Mouse (Mus musculus): Measurements from ENCODE around the gene Atrnl1. TPM values are rescaled to one million over a fixed set of nuclear protein-coding genes. Genes with fewer than 3 reads are reported as not detected.

The Atrnl1 gene
- polyA plus RNA-seq, 1 experiment from 2014 or later, result 7.8 TPM

GRCm38 (mm10) chr19:57922991-57923390, 312.2 kb downstream of the Atrnl1 start:
- Histone ChIP-seq H3K36me3 (replicated peaks; ENCODE audit: control insufficient read depth, insufficient read depth, low read depth, low read length) (no peaks in the 10 kb centered on the region), H3K27ac (replicated peaks; ENCODE audit: low read depth, low read length) (no peak overlapping the region), H3K27me3 (ENCODE audit: control insufficient read depth, insufficient read depth, low read length) (no peaks in the 10 kb centered on the region), H3K9me3 (replicated peaks; ENCODE audit: control insufficient read depth, low read length) (no peaks in the 10 kb centered on the region), H3K4me1 (ENCODE audit: control insufficient read depth, insufficient read depth, low read length) (no peaks in the 10 kb centered on the region), H3K4me2 (ENCODE audit: low read depth, low read length) (no peak overlapping the region), H3K9ac (replicated peaks; ENCODE audit: low read length) (no peak overlapping the region), H3K4me3 (ENCODE audit: low read depth, low read length) (no peak overlapping the region)
- DNase-seq (ENCODE audit: low spot score) (no peak), ATAC-seq (replicated peaks; ENCODE audit: insufficient number of reproducible peaks, low FRiP score, low TSS enrichment, low read depth) (no peak)
- 82% methylated on average over 5 of the region's 5 CpGs for WGBS

GRCm38 (mm10) chr19:57924856-57925255, 314.0 kb downstream of the Atrnl1 start:
- peak; percentile 45 for DNase-seq (ENCODE audit: low spot score)
- Histone ChIP-seq H3K9ac (replicated peaks; ENCODE audit: low read length) (no peak overlapping the region), H3K36me3 (replicated peaks; ENCODE audit: control insufficient read depth, insufficient read depth, low read depth, low read length) (no peaks in the 10 kb centered on the region), H3K4me1 (ENCODE audit: control insufficient read depth, insufficient read depth, low read length) (no peaks in the 10 kb centered on the region), H3K27me3 (ENCODE audit: control insufficient read depth, insufficient read depth, low read length) (no peaks in the 10 kb centered on the region), H3K9me3 (replicated peaks; ENCODE audit: control insufficient read depth, low read length) (no peaks in the 10 kb centered on the region), H3K4me3 (ENCODE audit: low read depth, low read length) (no peak overlapping the region), H3K27ac (replicated peaks; ENCODE audit: low read depth, low read length) (no peak overlapping the region), H3K4me2 (ENCODE audit: low read depth, low read length) (no peak overlapping the region)
- 53% methylated on average over 8 of the region's 8 CpGs for WGBS
- ATAC-seq (replicated peaks; ENCODE audit: insufficient number of reproducible peaks, low FRiP score, low TSS enrichment, low read depth), result no peak

DNA sequence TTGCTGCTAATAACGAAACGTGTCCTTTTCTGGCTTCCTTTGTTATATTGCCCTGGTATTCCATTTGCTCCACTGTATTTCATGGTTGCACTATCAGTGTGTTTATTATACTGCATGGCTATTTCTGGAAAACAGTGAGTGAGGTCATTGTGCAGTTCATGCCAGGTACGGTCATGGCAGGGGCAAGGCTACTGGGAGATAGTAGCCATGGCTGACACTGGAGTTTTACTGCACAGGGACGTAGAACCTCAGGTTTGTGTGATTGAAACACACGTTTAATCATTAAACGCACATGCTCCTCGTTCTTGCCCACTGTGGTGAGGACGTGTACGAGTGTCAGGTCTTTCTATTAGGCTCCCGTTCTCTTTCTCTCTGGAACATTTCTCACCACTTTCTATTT, 314.8 kb downstream of the Atrnl1 start:
- WGBS, result 85% methylated on average over 10 of the region's 10 CpGs

GRCm38 (mm10) chr19:57926164-57926860, 315.5 kb downstream of the Atrnl1 start:
- no peak overlapping the region for H3K4me3 ChIP-seq (ENCODE audit: low read depth, low read length)
- peak; percentile 17 for DNase-seq (ENCODE audit: low spot score)
- H3K9me3 ChIP-seq (replicated peaks; ENCODE audit: control insufficient read depth, low read length), result no peaks in the 10 kb centered on the region
- H3K36me3 ChIP-seq (replicated peaks; ENCODE audit: control insufficient read depth, insufficient read depth, low read depth, low read length), result no peaks in the 10 kb centered on the region
- H3K27ac ChIP-seq (replicated peaks; ENCODE audit: low read depth, low read length), result no peak overlapping the region
- H3K4me1 ChIP-seq (ENCODE audit: control insufficient read depth, insufficient read depth, low read length), result no peaks in the 10 kb centered on the region
- ATAC-seq (replicated peaks; ENCODE audit: insufficient number of reproducible peaks, low FRiP score, low TSS enrichment, low read depth), result peak; percentile 92
- no peak overlapping the region for H3K9ac ChIP-seq (replicated peaks; ENCODE audit: low read length)
- 87% methylated on average over 5 of the region's 5 CpGs for WGBS
- H3K27me3 ChIP-seq (ENCODE audit: control insufficient read depth, insufficient read depth, low read length), result no peaks in the 10 kb centered on the region
- H3K4me2 ChIP-seq (ENCODE audit: low read depth, low read length), result no peak overlapping the region

More for the DNA sequence above, 314.8 kb downstream of the Atrnl1 start:
- Histone ChIP-seq H3K36me3 (replicated peaks; ENCODE audit: control insufficient read depth, insufficient read depth, low read depth, low read length) (no peaks in the 10 kb centered on the region), H3K27ac (replicated peaks; ENCODE audit: low read depth, low read length) (no peak overlapping the region; the same call in 1 of the 2 replicates), H3K4me2 (ENCODE audit: low read depth, low read length) (no peak overlapping the region), H3K9ac (replicated peaks; ENCODE audit: low read length) (no peak overlapping the region), H3K4me1 (ENCODE audit: control insufficient read depth, insufficient read depth, low read length) (no peaks in the 10 kb centered on the region), H3K4me3 (ENCODE audit: low read depth, low read length) (no peak overlapping the region), H3K9me3 (replicated peaks; ENCODE audit: control insufficient read depth, low read length) (no peaks in the 10 kb centered on the region), H3K27me3 (ENCODE audit: control insufficient read depth, insufficient read depth, low read length) (no peaks in the 10 kb centered on the region)
- DNase-seq (ENCODE audit: low spot score) (no peak), ATAC-seq (replicated peaks; ENCODE audit: insufficient number of reproducible peaks, low FRiP score, low TSS enrichment, low read depth) (no peak)

GRCm38 (mm10) chr19:57926941-57927471, 316.2 kb downstream of the Atrnl1 start:
- Histone ChIP-seq H3K4me1 (ENCODE audit: control insufficient read depth, insufficient read depth, low read length) (no peaks in the 10 kb centered on the region), H3K36me3 (replicated peaks; ENCODE audit: control insufficient read depth, insufficient read depth, low read depth, low read length) (no peaks in the 10 kb centered on the region), H3K4me3 (ENCODE audit: low read depth, low read length) (no peak overlapping the region), H3K9ac (replicated peaks; ENCODE audit: low read length) (no peak overlapping the region), H3K27ac (replicated peaks; ENCODE audit: low read depth, low read length) (no peak overlapping the region), H3K9me3 (replicated peaks; ENCODE audit: control insufficient read depth, low read length) (no peaks in the 10 kb centered on the region), H3K4me2 (ENCODE audit: low read depth, low read length) (no peak overlapping the region), H3K27me3 (ENCODE audit: control insufficient read depth, insufficient read depth, low read length) (no peaks in the 10 kb centered on the region)
- ATAC-seq (replicated peaks; ENCODE audit: insufficient number of reproducible peaks, low FRiP score, low TSS enrichment, low read depth) (no peak), DNase-seq (ENCODE audit: low spot score) (no peak)
- 53% methylated on average over 10 of the region's 10 CpGs for WGBS

DNA sequence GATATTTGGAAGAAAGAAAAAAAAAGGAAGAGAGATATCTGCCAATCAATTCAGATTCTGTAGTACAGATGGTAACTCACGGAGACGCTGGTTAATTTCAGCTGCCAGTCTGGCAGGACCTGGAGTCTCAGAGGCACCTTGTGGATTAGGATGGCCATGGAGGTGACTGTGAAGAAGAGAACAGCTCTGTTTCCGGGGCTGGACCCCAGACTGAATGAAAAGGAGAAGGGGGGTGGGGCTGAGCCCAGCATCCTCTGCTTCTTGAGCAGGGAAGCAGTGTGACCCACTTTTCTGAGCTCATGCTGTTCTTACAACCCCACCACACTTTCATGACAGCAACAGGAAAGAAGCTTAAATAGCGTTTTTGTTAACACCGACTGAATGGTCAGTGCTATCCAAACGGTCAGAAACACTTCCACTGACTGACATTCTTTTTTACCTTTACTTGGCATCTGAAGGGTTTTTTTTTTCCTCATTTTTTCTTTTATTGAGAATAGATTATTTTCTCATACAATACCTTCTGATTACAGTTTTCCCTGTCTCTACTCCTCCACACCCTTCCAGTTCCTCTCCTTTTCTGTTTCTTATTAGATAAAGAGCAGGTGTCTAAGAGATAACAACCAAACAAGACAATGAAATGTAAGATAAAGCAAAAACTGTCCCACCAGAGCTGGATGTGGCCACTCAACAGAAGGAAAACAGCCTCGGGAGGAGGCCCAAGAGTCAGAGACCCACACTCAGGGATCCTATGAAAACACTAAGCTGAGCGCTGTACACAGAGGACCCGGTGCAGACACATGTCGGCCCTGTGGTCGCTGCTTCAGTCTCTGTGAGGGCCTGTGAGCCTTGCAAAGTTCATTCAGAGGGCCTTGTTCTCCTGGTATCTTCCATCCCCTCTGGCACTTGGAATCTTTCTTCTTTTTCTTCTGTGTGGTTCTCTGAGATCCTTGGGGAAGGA, 317.0 kb downstream of the Atrnl1 start:
- H3K4me1 ChIP-seq (ENCODE audit: control insufficient read depth, insufficient read depth, low read length), result no peaks in the 10 kb centered on the region

DNA sequence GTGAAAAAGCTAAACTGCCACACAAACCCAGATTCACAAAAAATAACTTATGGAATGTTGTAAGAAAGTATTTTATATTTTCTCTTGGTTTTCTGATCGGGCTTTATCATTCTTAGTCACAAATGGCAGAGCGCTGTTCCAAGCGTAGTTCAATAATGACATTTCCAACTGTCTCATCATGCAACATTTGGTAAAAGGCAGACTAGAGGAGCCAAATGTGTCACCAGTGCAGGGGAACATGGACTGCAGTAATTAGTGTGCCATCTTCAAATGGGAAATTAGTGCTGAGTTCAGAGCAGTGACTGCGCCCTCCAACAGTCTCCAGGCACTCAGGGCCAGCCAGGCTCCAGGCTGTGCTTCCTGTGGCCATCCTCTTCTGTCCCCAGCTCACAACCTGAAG, 320.8 kb downstream of the Atrnl1 start:
- no peaks in the 10 kb centered on the region for H3K9me3 ChIP-seq (replicated peaks; ENCODE audit: control insufficient read depth, low read length)
- H3K9ac ChIP-seq (replicated peaks; ENCODE audit: low read length), result no peak overlapping the region
- H3K4me3 ChIP-seq (ENCODE audit: low read depth, low read length), result no peak overlapping the region
- H3K4me2 ChIP-seq (ENCODE audit: low read depth, low read length), result no peak overlapping the region
- no peaks in the 10 kb centered on the region for H3K27me3 ChIP-seq (ENCODE audit: control insufficient read depth, insufficient read depth, low read length)
- no peak overlapping the region for H3K27ac ChIP-seq (replicated peaks; ENCODE audit: low read depth, low read length)
- ATAC-seq (replicated peaks; ENCODE audit: insufficient number of reproducible peaks, low FRiP score, low TSS enrichment, low read depth), result no peak
- 95% methylated on average over 4 of the region's 4 CpGs for WGBS
- no peak for DNase-seq (ENCODE audit: low spot score)
- no peaks in the 10 kb centered on the region for H3K4me1 ChIP-seq (ENCODE audit: control insufficient read depth, insufficient read depth, low read length)
- H3K36me3 ChIP-seq (replicated peaks; ENCODE audit: control insufficient read depth, insufficient read depth, low read depth, low read length), result no peaks in the 10 kb centered on the region

More for the DNA sequence above, 317.0 kb downstream of the Atrnl1 start:
- no peak for ATAC-seq (replicated peaks; ENCODE audit: insufficient number of reproducible peaks, low FRiP score, low TSS enrichment, low read depth)
- Histone ChIP-seq H3K27ac (replicated peaks; ENCODE audit: low read depth, low read length) (no peak overlapping the region), H3K36me3 (replicated peaks; ENCODE audit: control insufficient read depth, insufficient read depth, low read depth, low read length) (no peaks in the 10 kb centered on the region), H3K27me3 (ENCODE audit: control insufficient read depth, insufficient read depth, low read length) (no peaks in the 10 kb centered on the region), H3K9ac (replicated peaks; ENCODE audit: low read length) (no peak overlapping the region), H3K4me3 (ENCODE audit: low read depth, low read length) (no peak overlapping the region), H3K4me2 (ENCODE audit: low read depth, low read length) (no peak overlapping the region), H3K9me3 (replicated peaks; ENCODE audit: control insufficient read depth, low read length) (no peaks in the 10 kb centered on the region)
- DNase-seq (ENCODE audit: low spot score), result no peak
- 58% methylated on average over 11 of the region's 11 CpGs for WGBS

- no peaks in the 10 kb centered on the region for H3K4me1 ChIP-seq (ENCODE audit: control insufficient read depth, insufficient read depth, low read length)
- H3K27me3 ChIP-seq (ENCODE audit: control insufficient read depth, insufficient read depth, low read length), result no peaks in the 10 kb centered on the region
- no peak overlapping the region for H3K9ac ChIP-seq (replicated peaks; ENCODE audit: low read length)
- no peak overlapping the region for H3K4me2 ChIP-seq (ENCODE audit: low read depth, low read length)
- no peak for ATAC-seq (replicated peaks; ENCODE audit: insufficient number of reproducible peaks, low FRiP score, low TSS enrichment, low read depth)
- H3K27ac ChIP-seq (replicated peaks; ENCODE audit: low read depth, low read length), result no peak overlapping the region
- H3K4me3 ChIP-seq (ENCODE audit: low read depth, low read length), result no peak overlapping the region
- DNase-seq (ENCODE audit: low spot score), result no peak
- no peaks in the 10 kb centered on the region for H3K36me3 ChIP-seq (replicated peaks; ENCODE audit: control insufficient read depth, insufficient read depth, low read depth, low read length)
- H3K9me3 ChIP-seq (replicated peaks; ENCODE audit: control insufficient read depth, low read length), result no peaks in the 10 kb centered on the region
- WGBS, result 88% methylated on average over 3 of the region's 3 CpGs
Measured at GRCm38 (mm10) chr19:57936865-57937264, 326.0 kb downstream of the Atrnl1 start.
